ENCODE assay signal across 11 mouse cellular contexts in the genomic region with DNA sequence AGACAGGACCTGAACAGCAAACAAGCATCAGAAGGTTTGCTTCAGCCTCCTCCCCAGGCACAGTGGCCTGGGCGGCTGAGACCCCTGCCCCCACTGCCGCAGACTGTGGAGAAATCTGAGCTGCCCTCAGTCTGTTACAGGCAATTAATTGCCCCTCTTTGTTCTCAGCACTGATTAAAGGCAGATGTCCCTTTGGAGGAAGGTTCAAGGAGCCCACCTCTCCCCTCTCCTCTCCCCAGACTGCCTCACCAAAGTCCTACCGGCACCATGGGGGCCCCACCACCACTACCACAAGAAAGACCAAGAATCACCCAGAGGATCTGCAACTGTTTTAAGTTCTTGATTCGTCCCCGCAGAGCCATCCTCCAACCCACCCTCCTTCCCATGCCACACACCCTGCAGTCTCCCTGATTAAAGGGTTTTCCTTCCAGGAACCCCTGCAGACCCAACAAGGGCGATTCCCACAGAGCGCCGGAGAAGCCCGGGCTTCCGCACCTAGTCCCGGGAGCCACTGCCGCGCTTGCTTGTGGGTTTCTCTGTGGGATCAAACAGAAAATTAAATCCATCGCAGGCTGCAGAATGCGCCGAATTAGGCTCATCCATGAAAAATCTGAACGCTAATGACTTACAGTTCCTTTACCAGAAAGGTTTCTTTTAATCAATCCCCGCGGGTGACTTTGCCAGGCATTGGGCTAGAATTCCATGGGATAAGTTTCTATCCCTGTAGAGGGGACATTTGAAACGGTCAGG. TPM values are rescaled to one million over a fixed set of nuclear protein-coding genes. Genes with fewer than 3 reads are reported as not detected.
A peak's percentile ranks its signal among the peaks of the same experiment; 100 is the strongest.
DNase-seq lines count a peak whose midpoint lies in the region; ATAC-seq and TF ChIP-seq lines count a peak whose summit lies in the region.
"Had no signal": no experiment of that assay in that cellular context is flagged by ENCODE, and none has a peak within 500 bp of the region (broad histone marks: within the 10 kb centered on the region; RNA-seq: fewer than 3 reads in every experiment).

No protein-coding gene starts in this region.

- no peaks in the 10 kb centered on the region for H3K9me3 ChIP-seq in intestine, embryonic 14.5 days (ENCODE audit: control insufficient read depth, low read length)
- H3K9me3 ChIP-seq in intestine, postnatal 0 days (ENCODE audit: control insufficient read depth), result no peaks in the 10 kb centered on the region
- H3K9me3 ChIP-seq in embryonic facial prominence, embryonic 12.5 days, result peaks cover 7% of the 10 kb centered on the region; the same call in 1 of the 2 replicates
- H3K9me3 ChIP-seq in hindbrain, embryonic 16.5 days (ENCODE audit: control insufficient read depth, low read length), result no peaks in the 10 kb centered on the region
- no peaks in the 10 kb centered on the region for H3K9me3 ChIP-seq in midbrain, postnatal 0 days (ENCODE audit: low read length)
- H3K9me3 ChIP-seq: liver, embryonic 12.5 days had no signal

- no peak for ATAC-seq in intestine, embryonic 14.5 days (replicated peaks; ENCODE audit: low FRiP score, low TSS enrichment, low read depth)
- ATAC-seq in intestine, postnatal 0 days, result no peak
- peak; percentile 78 for ATAC-seq in embryonic facial prominence, embryonic 12.5 days (ENCODE audit: insufficient number of reproducible peaks, insufficient read depth, low FRiP score, low TSS enrichment)
- no peak for ATAC-seq in hindbrain, embryonic 16.5 days
- no peak for ATAC-seq in midbrain, postnatal 0 days (ENCODE audit: low FRiP score)
- ATAC-seq: CD4-positive, CD25-positive, alpha-beta regulatory T cell, adult 4 months; liver, embryonic 12.5 days had no signal

- H3K27ac ChIP-seq in intestine, embryonic 14.5 days (ENCODE audit: low read depth), result no peak overlapping the region
- H3K27ac ChIP-seq in intestine, postnatal 0 days (ENCODE audit: low read depth, low read length), result no peak overlapping the region
- peak overlapping the region; percentile 98 for H3K27ac ChIP-seq in embryonic facial prominence, embryonic 12.5 days
- H3K27ac ChIP-seq in hindbrain, embryonic 16.5 days (ENCODE audit: low read depth, low read length), result no peak overlapping the region
- H3K27ac ChIP-seq in midbrain, postnatal 0 days (ENCODE audit: low read depth, low read length), result no peak overlapping the region
- H3K27ac ChIP-seq in layer of hippocampus, adult 2 months, result no peak overlapping the region
- H3K27ac ChIP-seq: liver, embryonic 12.5 days had no signal

- H3K9ac ChIP-seq in intestine, embryonic 14.5 days (ENCODE audit: low read length), result 0 out of 2 replicates have a peak overlapping the region, but pooled peaks have one; percentile 18
- no peak overlapping the region for H3K9ac ChIP-seq in intestine, postnatal 0 days (ENCODE audit: low read depth, low read length)
- 0 out of 2 replicates have a peak overlapping the region, but pooled peaks have one; percentile 15 for H3K9ac ChIP-seq in embryonic facial prominence, embryonic 12.5 days
- H3K9ac ChIP-seq in hindbrain, embryonic 16.5 days (ENCODE audit: low read depth, low read length), result no peak overlapping the region
- H3K9ac ChIP-seq in midbrain, postnatal 0 days (replicated peaks; ENCODE audit: low read length, poor library complexity, severe bottlenecking), result no peak overlapping the region
- H3K9ac ChIP-seq: liver, embryonic 12.5 days had no signal

- peak overlapping the region; percentile 34 for H3K4me2 ChIP-seq in intestine, embryonic 14.5 days (ENCODE audit: low read length)
- H3K4me2 ChIP-seq in intestine, postnatal 0 days (replicated peaks; ENCODE audit: low read depth), result no peak overlapping the region
- peak overlapping the region; percentile 40 for H3K4me2 ChIP-seq in embryonic facial prominence, embryonic 12.5 days (replicated peaks)
- H3K4me2 ChIP-seq in hindbrain, embryonic 16.5 days (ENCODE audit: low read length), result peak overlapping the region; percentile 45
- peak overlapping the region; percentile 21 for H3K4me2 ChIP-seq in midbrain, postnatal 0 days (ENCODE audit: low read depth, low read length, poor library complexity, severe bottlenecking)
- H3K4me2 ChIP-seq: liver, embryonic 12.5 days had no signal

- no peak for TF ChIP-seq CTCF in intestine, postnatal 0 days (IDR thresholded peaks at IDR 0.05; ENCODE audit: low read depth)
- TF ChIP-seq CTCF in midbrain, postnatal 0 days (IDR thresholded peaks at IDR 0.05), result no peak
- no peak for TF ChIP-seq CTCF in layer of hippocampus, adult 2 months (conservative IDR thresholded peaks at IDR 0.05)

- H3K36me3 ChIP-seq in intestine, embryonic 14.5 days (ENCODE audit: control insufficient read depth, insufficient read depth, low read length), result no peaks in the 10 kb centered on the region
- no peaks in the 10 kb centered on the region for H3K36me3 ChIP-seq in intestine, postnatal 0 days (ENCODE audit: control insufficient read depth, insufficient read depth)
- peaks cover 22% of the 10 kb centered on the region for H3K36me3 ChIP-seq in embryonic facial prominence, embryonic 12.5 days
- no peaks in the 10 kb centered on the region for H3K36me3 ChIP-seq in hindbrain, embryonic 16.5 days (ENCODE audit: control insufficient read depth, insufficient read depth, low read length)
- H3K36me3 ChIP-seq in midbrain, postnatal 0 days (ENCODE audit: insufficient read depth, low read length), result no peaks in the 10 kb centered on the region
- H3K36me3 ChIP-seq: liver, embryonic 12.5 days had no signal

- WGBS in intestine, embryonic 14.5 days, result 14% methylated on average over 20 of the region's 20 CpGs
- 32% methylated on average over 20 of the region's 20 CpGs for WGBS in intestine, postnatal 0 days
- WGBS in embryonic facial prominence, embryonic 12.5 days, result 4% methylated on average over 20 of the region's 20 CpGs
- 15% methylated on average over 20 of the region's 20 CpGs for WGBS in hindbrain, embryonic 16.5 days
- WGBS in midbrain, postnatal 0 days, result 13% methylated on average over 20 of the region's 20 CpGs

- no peak for DNase-seq in intestine, embryonic 14.5 days (ENCODE audit: low spot score)
- no peak for DNase-seq in midbrain, postnatal 0 days (ENCODE audit: low spot score)
- DNase-seq in layer of hippocampus, adult 2 months (ENCODE audit: low spot score in 2 of 2), result no peak
- DNase-seq in spleen, postnatal 10 days (ENCODE audit: low spot score in 2 of 2), result no peak
- DNase-seq in thymus, postnatal 36 days, result no peak
- DNase-seq: cerebellum, adult 8-10 months had no signal

- H3K4me3 ChIP-seq in intestine, embryonic 14.5 days (ENCODE audit: low read depth, low read length), result no peak overlapping the region
- no peak overlapping the region for H3K4me3 ChIP-seq in intestine, postnatal 0 days (ENCODE audit: low read depth, low read length)
- H3K4me3 ChIP-seq in embryonic facial prominence, embryonic 12.5 days, result 0 out of 2 replicates have a peak overlapping the region, but pooled peaks have one; percentile 13
- no peak overlapping the region for H3K4me3 ChIP-seq in hindbrain, embryonic 16.5 days (ENCODE audit: low read length)
- no peak overlapping the region for H3K4me3 ChIP-seq in midbrain, postnatal 0 days (ENCODE audit: low read depth, low read length)
- no peak overlapping the region for H3K4me3 ChIP-seq in layer of hippocampus, adult 2 months
- H3K4me3 ChIP-seq: liver, embryonic 12.5 days had no signal

- peaks cover 33% of the 10 kb centered on the region for H3K4me1 ChIP-seq in intestine, embryonic 14.5 days (replicated peaks; ENCODE audit: control insufficient read depth, insufficient read depth, low read length)
- H3K4me1 ChIP-seq in intestine, postnatal 0 days (replicated peaks; ENCODE audit: control insufficient read depth, insufficient read depth, low read length), result no peaks in the 10 kb centered on the region
- H3K4me1 ChIP-seq in embryonic facial prominence, embryonic 12.5 days, result peaks cover 44% of the 10 kb centered on the region
- H3K4me1 ChIP-seq in hindbrain, embryonic 16.5 days (ENCODE audit: control insufficient read depth, insufficient read depth, low read depth, low read length), result peaks cover 9% of the 10 kb centered on the region
- 0 out of 2 replicates have a peak, but pooled peaks cover 3% of the 10 kb centered on the region for H3K4me1 ChIP-seq in midbrain, postnatal 0 days (ENCODE audit: insufficient read depth, low read length)

- H3K27me3 ChIP-seq in intestine, embryonic 14.5 days (replicated peaks; ENCODE audit: control insufficient read depth, insufficient read depth, low read length), result no peaks in the 10 kb centered on the region
- no peaks in the 10 kb centered on the region for H3K27me3 ChIP-seq in intestine, postnatal 0 days (replicated peaks; ENCODE audit: control insufficient read depth, insufficient read depth, low read length)
- no peaks in the 10 kb centered on the region for H3K27me3 ChIP-seq in embryonic facial prominence, embryonic 12.5 days
- no peaks in the 10 kb centered on the region for H3K27me3 ChIP-seq in hindbrain, embryonic 16.5 days (replicated peaks; ENCODE audit: control insufficient read depth, insufficient read depth, low read length)
- H3K27me3 ChIP-seq in midbrain, postnatal 0 days (ENCODE audit: insufficient read depth, low read length), result 0 out of 2 replicates have a peak, but pooled peaks cover 3% of the 10 kb centered on the region
- H3K27me3 ChIP-seq: liver, embryonic 12.5 days had no signal

RNA-seq across cellular contexts. Expression of gene Col26a1, which starts 21.6 kb away (rescaled TPM):
- polyA plus RNA-seq in intestine, embryonic 14.5 days (2014; fragmentation: Nextera tagmentation; extraction: Ambion mirVana), result 8.7 and 10.4 TPM in 2 replicates
- polyA plus RNA-seq in intestine, postnatal 0 days (2015; fragmentation: Nextera tagmentation; extraction: Ambion mirVana), result 2.2 and 2.7 TPM in 2 replicates
- polyA plus RNA-seq in embryonic facial prominence, embryonic 12.5 days (2016; fragmentation: Nextera tagmentation; extraction: Ambion mirVana), result 239 and 242 TPM in 2 replicates
- 35.9 and 39.1 TPM in 2 replicates for polyA plus RNA-seq in hindbrain, embryonic 16.5 days (2015; fragmentation: Nextera tagmentation; extraction: Ambion mirVana)
- 61.9 and 65.1 TPM in 2 replicates for total RNA-seq in midbrain, postnatal 0 days (2014; rRNA removed)
- polyA plus RNA-seq in midbrain, postnatal 0 days (2015; fragmentation: Nextera tagmentation; extraction: Ambion mirVana), result 35.5 and 35.7 TPM in 2 replicates
- 1 to 10 TPM; 2.7 to 3.3 TPM for total RNA-seq in layer of hippocampus, adult 2 months (2021)

RNA-seq across cellular contexts. Expression of gene Ift22, which starts 46.6 kb away (rescaled TPM):
- polyA plus RNA-seq in intestine, embryonic 14.5 days (2014; fragmentation: Nextera tagmentation; extraction: Ambion mirVana), result 59.4 and 71.7 TPM in 2 replicates
- 24.7 and 25.2 TPM in 2 replicates for polyA plus RNA-seq in intestine, postnatal 0 days (2015; fragmentation: Nextera tagmentation; extraction: Ambion mirVana)
- 67.9 and 70.2 TPM in 2 replicates for polyA plus RNA-seq in embryonic facial prominence, embryonic 12.5 days (2016; fragmentation: Nextera tagmentation; extraction: Ambion mirVana)
- polyA plus RNA-seq in hindbrain, embryonic 16.5 days (2015; fragmentation: Nextera tagmentation; extraction: Ambion mirVana), result 136 and 142 TPM in 2 replicates
- total RNA-seq in midbrain, postnatal 0 days (2014; rRNA removed), result 33.5 and 42.3 TPM in 2 replicates
- polyA plus RNA-seq in midbrain, postnatal 0 days (2015; fragmentation: Nextera tagmentation; extraction: Ambion mirVana), result 122 and 137 TPM in 2 replicates
- total RNA-seq in layer of hippocampus, adult 2 months (2021), result 10 to 100 TPM; 81.0 to 87.2 TPM

Comparison
In these comparisons a context has a peak if more than half of its experiments do, and no peak if none do; other contexts are left out.
1. H3K9ac ChIP-seq: peak in intestine, embryonic 14.5 days (single experiment) and embryonic facial prominence, embryonic 12.5 days (single experiment); none in intestine, postnatal 0 days (single experiment), hindbrain, embryonic 16.5 days (single experiment) and midbrain, postnatal 0 days (single experiment).